Mouse (Mus musculus) stomach, postnatal 0 days (tissue): ENCODE measurements at regions not wholly inside any gene's neighbourhood (a gene's known extent, or its start where the extent isn't known, plus 50 kb on each side); places are given as distances from the start of the nearest gene placed in this dataset.

Experiments
- CTCF ChIP-seq: IDR thresholded peaks from 2 replicates; pipeline ENCODE4 v1.5.1; 2016; ENCODE audit warnings: antibody characterized with exemption, low read depth, mild to moderate bottlenecking, moderate library complexity
- EP300 ChIP-seq: optimal IDR thresholded peaks from 2 replicates; pipeline ENCODE3; 2016; ENCODE audit warnings: antibody characterized with exemption

DNA sequence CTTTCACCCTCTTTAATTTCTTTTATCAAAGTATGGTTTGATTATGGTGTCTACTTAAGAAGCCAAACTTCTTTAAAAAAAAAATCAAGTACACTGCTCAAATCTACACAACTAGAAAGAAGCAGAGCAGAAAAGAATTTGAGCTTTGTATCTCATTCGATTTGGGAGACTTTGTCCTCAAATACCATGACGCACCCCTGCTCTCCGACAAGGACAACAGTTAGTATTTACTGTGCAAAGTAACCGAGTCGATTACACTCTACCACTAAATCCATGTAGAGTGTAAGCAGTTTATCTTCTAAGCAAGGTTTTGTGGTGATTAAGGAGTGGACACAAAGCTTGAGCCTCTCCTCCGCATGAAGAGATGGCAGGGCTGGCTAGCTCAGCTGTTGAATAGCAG lies 79.6 kb downstream of the Csl start:
- TF ChIP-seq CTCF (no peak), EP300 (no peak)
